Mouse (Mus musculus): Measurements from ENCODE around the gene Stim1.
"Not testable (repeated sequence)": the region's sequence is repeated elsewhere in the genome, so short reads cannot be mapped to it uniquely, and the experiment has no call there.

The Stim1 gene

GRCm38 (mm10) chr7:102249531-102249895 is 18.1 kb upstream of the Stim1 start:
- DNase-seq (ENCODE audit: low read depth, low spot score): no peak

GRCm38 (mm10) chr7:102249896-102250630 is 17.5 kb upstream of the Stim1 start:
- peak; percentile 62 for DNase-seq (ENCODE audit: low read depth, low spot score)

GRCm38 (mm10) chr7:102250631-102251214 is 16.9 kb upstream of the Stim1 start:
- DNase-seq (ENCODE audit: low read depth, low spot score): peak; percentile 87

GRCm38 (mm10) chr7:102253631-102254030 is 14.0 kb upstream of the Stim1 start:
- DNase-seq (ENCODE audit: low read depth, low spot score): no peak

GRCm38 (mm10) chr7:102255954-102256353 is 11.7 kb upstream of the Stim1 start, which contains the start of gene Rhog:
Rhog (minus strand) TSS chr7:102256054.
- no peak for DNase-seq (ENCODE audit: low read depth, low spot score)

GRCm38 (mm10) chr7:102256636-102257035 is 11.0 kb upstream of the Stim1 start:
- no peak for DNase-seq (ENCODE audit: low read depth, low spot score)

- DNase-seq (ENCODE audit: low read depth, low spot score): peak; percentile 77
Measured at GRCm38 (mm10) chr7:102258189-102258588, 9.4 kb upstream of the Stim1 start.

- DNase-seq (ENCODE audit: low read depth, low spot score): no peak
Measured at GRCm38 (mm10) chr7:102258753-102259152, 8.9 kb upstream of the Stim1 start.

- DNase-seq (ENCODE audit: low read depth, low spot score): no peak
Measured at GRCm38 (mm10) chr7:102259716-102260479, 7.7 kb upstream of the Stim1 start.

GRCm38 (mm10) chr7:102260518-102260917 is 7.1 kb upstream of the Stim1 start:
- DNase-seq (ENCODE audit: low read depth, low spot score): no peak

- no peak for DNase-seq (ENCODE audit: low read depth, low spot score)
Measured at GRCm38 (mm10) chr7:102263020-102263419, 4.6 kb upstream of the Stim1 start.

GRCm38 (mm10) chr7:102266021-102266400 is 1.6 kb upstream of the Stim1 start:
- not testable (repeated sequence) for DNase-seq (ENCODE audit: low read depth, low spot score)

GRCm38 (mm10) chr7:102266401-102267042 is 1.1 kb upstream of the Stim1 start:
- peak; percentile 52 for DNase-seq (ENCODE audit: low read depth, low spot score)

GRCm38 (mm10) chr7:102267113-102267579 is 460 bp upstream of the Stim1 start:
- DNase-seq (ENCODE audit: low read depth, low spot score): peak; percentile 92

- DNase-seq (ENCODE audit: low read depth, low spot score): no peak
Measured at GRCm38 (mm10) chr7:102268395-102268748, 766 bp downstream of the Stim1 start.

- DNase-seq (ENCODE audit: low read depth, low spot score): peak; percentile 80
Measured at GRCm38 (mm10) chr7:102272422-102272948, 4.9 kb downstream of the Stim1 start.

- DNase-seq (ENCODE audit: low read depth, low spot score): no peak
Measured at GRCm38 (mm10) chr7:102281403-102281802, 13.8 kb downstream of the Stim1 start.

GRCm38 (mm10) chr7:102282261-102282660 is 14.7 kb downstream of the Stim1 start:
- DNase-seq (ENCODE audit: low read depth, low spot score): no peak

- no peak for DNase-seq (ENCODE audit: low read depth, low spot score)
Measured at GRCm38 (mm10) chr7:102289466-102289865, 21.9 kb downstream of the Stim1 start.

GRCm38 (mm10) chr7:102292228-102292627 is 24.6 kb downstream of the Stim1 start:
- DNase-seq (ENCODE audit: low read depth, low spot score): no peak

- DNase-seq (ENCODE audit: low read depth, low spot score): no peak
Measured at GRCm38 (mm10) chr7:102293234-102293633, 25.6 kb downstream of the Stim1 start.

- DNase-seq (ENCODE audit: low read depth, low spot score): no peak
Measured at GRCm38 (mm10) chr7:102300761-102301160, 33.2 kb downstream of the Stim1 start.
